Comparison of ENCODE assay signal across 8 mouse cellular contexts in genomic region chr17:13425694-13426093, GRCm38 (mm10).
DNase-seq lines count a peak whose midpoint lies in the region; ATAC-seq and TF ChIP-seq lines count a peak whose summit lies in the region.
"Not testable (repeated sequence)": the region's sequence is repeated elsewhere in the genome, so short reads cannot be mapped to it uniquely, and the experiment has no call there.

No protein-coding gene starts in this region.

- not testable (repeated sequence) for TF ChIP-seq EP300 in stomach, postnatal 0 days (optimal IDR thresholded peaks at IDR 0.05)

- H3K4me1 ChIP-seq in forebrain, embryonic 14.5 days (ENCODE audit: control insufficient read depth, insufficient read depth, low read length); heart, embryonic 11.5 days (ENCODE audit: control insufficient read depth, insufficient read depth, low read length); hindbrain, embryonic 14.5 days (replicated peaks; ENCODE audit: control insufficient read depth, insufficient read depth, low read length); kidney, embryonic 15.5 days; limb, embryonic 15.5 days; midbrain, embryonic 11.5 days (ENCODE audit: control insufficient read depth, insufficient read depth, low read length); midbrain, embryonic 16.5 days (ENCODE audit: control insufficient read depth, insufficient read depth, low read length); stomach, postnatal 0 days (replicated peaks; ENCODE audit: control insufficient read depth, insufficient read depth): not testable (repeated sequence)

- ATAC-seq in forebrain, embryonic 14.5 days, result peak; percentile 37; the same call in 1 of the 2 replicates
- ATAC-seq in heart, embryonic 11.5 days (replicated peaks; ENCODE audit: insufficient number of reproducible peaks, low FRiP score, low TSS enrichment), result 0 out of 2 replicates have a peak, but pooled peaks have one; percentile 40
- peak; percentile 24; the same call in 1 of the 2 replicates for ATAC-seq in hindbrain, embryonic 14.5 days (ENCODE audit: low FRiP score)
- peak; percentile 33; the same call in 1 of the 2 replicates for ATAC-seq in kidney, embryonic 15.5 days (replicated peaks; ENCODE audit: low FRiP score)
- peak; percentile 17; the same call in 1 of the 2 replicates for ATAC-seq in limb, embryonic 15.5 days (ENCODE audit: insufficient number of reproducible peaks, low FRiP score, low TSS enrichment, low read depth)
- ATAC-seq in midbrain, embryonic 11.5 days (ENCODE audit: low FRiP score), result peak; percentile 54
- ATAC-seq in midbrain, embryonic 16.5 days, result peak; percentile 14; the same call in 1 of the 2 replicates
- ATAC-seq in stomach, postnatal 0 days (ENCODE audit: low FRiP score, low TSS enrichment), result peak; percentile 43

- H3K36me3 ChIP-seq in forebrain, embryonic 14.5 days (ENCODE audit: control insufficient read depth, insufficient read depth, low read length); heart, embryonic 11.5 days (ENCODE audit: control insufficient read depth, insufficient read depth, low read length); hindbrain, embryonic 14.5 days (replicated peaks; ENCODE audit: control insufficient read depth, insufficient read depth); kidney, embryonic 15.5 days; limb, embryonic 15.5 days; midbrain, embryonic 11.5 days (ENCODE audit: control insufficient read depth, insufficient read depth, low read length); midbrain, embryonic 16.5 days (ENCODE audit: control insufficient read depth, insufficient read depth, low read length); stomach, postnatal 0 days (ENCODE audit: control insufficient read depth, insufficient read depth, low read length): not testable (repeated sequence)

- WGBS in forebrain, embryonic 14.5 days, result 79% methylated on average over 2 of the region's 5 CpGs
- WGBS in heart, embryonic 11.5 days (ENCODE audit: insufficient replicate concordance), result 65% methylated on average over 2 of the region's 5 CpGs
- 82% methylated on average over 2 of the region's 5 CpGs for WGBS in hindbrain, embryonic 14.5 days
- 78% methylated on average over 2 of the region's 5 CpGs for WGBS in kidney, embryonic 15.5 days
- WGBS in limb, embryonic 15.5 days, result 78% methylated on average over 2 of the region's 5 CpGs
- WGBS in midbrain, embryonic 11.5 days, result 79% methylated on average over 2 of the region's 5 CpGs
- 75% methylated on average over 2 of the region's 5 CpGs for WGBS in midbrain, embryonic 16.5 days
- 72% methylated on average over 2 of the region's 5 CpGs for WGBS in stomach, postnatal 0 days

- not testable (repeated sequence) for TF ChIP-seq CTCF in stomach, postnatal 0 days (IDR thresholded peaks at IDR 0.05; ENCODE audit: low read depth)

- H3K27me3 ChIP-seq in forebrain, embryonic 14.5 days (replicated peaks; ENCODE audit: control insufficient read depth, insufficient read depth, low read length); heart, embryonic 11.5 days (ENCODE audit: control insufficient read depth, insufficient read depth, low read length); hindbrain, embryonic 14.5 days (ENCODE audit: control insufficient read depth, insufficient read depth, low read length); kidney, embryonic 15.5 days; limb, embryonic 15.5 days; midbrain, embryonic 11.5 days (ENCODE audit: control insufficient read depth, insufficient read depth, low read length); midbrain, embryonic 16.5 days (ENCODE audit: control insufficient read depth, insufficient read depth, low read depth, low read length); stomach, postnatal 0 days (ENCODE audit: control insufficient read depth, insufficient read depth, low read length): not testable (repeated sequence)

- not testable (repeated sequence) for H3K4me3 ChIP-seq in forebrain, embryonic 14.5 days (ENCODE audit: low read depth, low read length); heart, embryonic 11.5 days (ENCODE audit: low read depth, low read length); hindbrain, embryonic 14.5 days (replicated peaks; ENCODE audit: low read length); kidney, embryonic 15.5 days (replicated peaks); limb, embryonic 15.5 days; midbrain, embryonic 11.5 days (ENCODE audit: low read depth, low read length); midbrain, embryonic 16.5 days (ENCODE audit: low read depth, low read length); stomach, postnatal 0 days (ENCODE audit: low read depth, low read length)

- not testable (repeated sequence) for H3K9ac ChIP-seq in forebrain, embryonic 14.5 days (ENCODE audit: low read length); heart, embryonic 11.5 days (ENCODE audit: low read depth, low read length); hindbrain, embryonic 14.5 days; kidney, embryonic 15.5 days; limb, embryonic 15.5 days; midbrain, embryonic 11.5 days (ENCODE audit: low read length); midbrain, embryonic 16.5 days (ENCODE audit: low read depth, low read length); stomach, postnatal 0 days (ENCODE audit: low read length)

- not testable (repeated sequence) for H3K9me3 ChIP-seq in forebrain, embryonic 14.5 days (replicated peaks; ENCODE audit: control insufficient read depth, low read length); heart, embryonic 11.5 days (replicated peaks; ENCODE audit: control insufficient read depth, low read length); hindbrain, embryonic 14.5 days (ENCODE audit: control insufficient read depth, low read length); kidney, embryonic 15.5 days (replicated peaks); limb, embryonic 15.5 days; midbrain, embryonic 11.5 days (ENCODE audit: control insufficient read depth, low read length); midbrain, embryonic 16.5 days (replicated peaks; ENCODE audit: control insufficient read depth, low read length, poor library complexity, severe bottlenecking); stomach, postnatal 0 days (ENCODE audit: control insufficient read depth, low read length)

- not testable (repeated sequence) for H3K27ac ChIP-seq in forebrain, embryonic 14.5 days (ENCODE audit: low read depth, low read length); heart, embryonic 11.5 days (ENCODE audit: low read depth, low read length); hindbrain, embryonic 14.5 days; kidney, embryonic 15.5 days; limb, embryonic 15.5 days; midbrain, embryonic 11.5 days (ENCODE audit: low read depth, low read length); midbrain, embryonic 16.5 days (ENCODE audit: low read length); stomach, postnatal 0 days (replicated peaks)

- not testable (repeated sequence) for DNase-seq in forebrain, embryonic 14.5 days (ENCODE audit: low spot score); hindbrain, embryonic 14.5 days (ENCODE audit: low spot score); midbrain, embryonic 11.5 days (ENCODE audit: low spot score, missing footprints); stomach, postnatal 0 days (ENCODE audit: low spot score)

- H3K4me2 ChIP-seq in forebrain, embryonic 14.5 days (ENCODE audit: low read length); heart, embryonic 11.5 days; hindbrain, embryonic 14.5 days (replicated peaks); kidney, embryonic 15.5 days; limb, embryonic 15.5 days; midbrain, embryonic 11.5 days; midbrain, embryonic 16.5 days (ENCODE audit: low read length); stomach, postnatal 0 days (replicated peaks; ENCODE audit: low read depth): not testable (repeated sequence)
